Mouse (Mus musculus) kidney, embryonic 16.5 days (tissue): ENCODE measurements around the gene Med24. TPM values are rescaled to one million over a fixed set of nuclear protein-coding genes. Genes with fewer than 3 reads are reported as not detected.

Experiments
- ATAC-seq: fragments of 200-750 bp; cut with Nextera tagmentation; 2 replicates; pipeline ENCODE4 v1.8.0; 2017; ENCODE audit warnings: moderate TSS enrichment; ENCODE audit not compliant: low FRiP score, low TSS enrichment
- H3K27ac ChIP-seq: fragments of 300-500 bp; sonication (generic); 2 replicates; pipeline ENCODE4 v1.5.1; 2014; ENCODE audit warnings: low read length
- H3K27me3 ChIP-seq: fragments of 300-500 bp; sonication (generic); 2 replicates; pipeline ENCODE4 v1.6.1; 2014; ENCODE audit warnings: low read length, control low read depth, mixed read lengths; ENCODE audit not compliant: insufficient read depth
- H3K36me3 ChIP-seq: fragments of 300-500 bp; sonication (generic); 2 replicates; pipeline ENCODE4 v1.6.1; 2014; ENCODE audit warnings: low read length, control low read depth, mixed read lengths; ENCODE audit not compliant: insufficient read depth
- H3K4me1 ChIP-seq: fragments of 300-500 bp; sonication (generic); 2 replicates; pipeline ENCODE4 v1.6.1; 2014; ENCODE audit warnings: low read length, control low read depth, mixed read lengths; ENCODE audit not compliant: insufficient read depth
- H3K4me2 ChIP-seq: fragments of 300-500 bp; sonication (generic); replicated peaks from 2 replicates; pipeline ENCODE4 v1.6.1; 2014; ENCODE audit warnings: low read depth, low read length
- H3K4me3 ChIP-seq: fragments of 300-500 bp; sonication (generic); 2 replicates; pipeline ENCODE4 v1.5.1; 2014; ENCODE audit warnings: mild to moderate bottlenecking, low read length
- H3K9ac ChIP-seq: fragments of 300-500 bp; sonication (generic); replicated peaks from 2 replicates; pipeline ENCODE4 v1.6.1; 2014; ENCODE audit warnings: low read length
- H3K9me3 ChIP-seq: fragments of 300-500 bp; sonication (generic); 2 replicates; pipeline ENCODE4 v1.6.1; 2016; ENCODE audit warnings: low read length, control low read depth
- WGBS: fragments of 180-500 bp; shearing (Covaris S2); extraction: QIAGEN DNeasy Blood & Tissue Kit; methylation state at CpG from one replicate; pipeline ENCODE4 v1.1.7; 2014; 5-methylcytosine and 5-hydroxymethylcytosine counted together
- polyA plus RNA-seq: library from polyadenylated mRNA; unstranded; fragments of >200 nt; fragmentation: Nextera tagmentation; extraction: Ambion mirVana; gene quantifications from 2 replicates; pipeline ENCODE4 v1.2.1, GENCODE M21; 2015

Gene Med24
- polyA plus RNA-seq, 1 experiment from 2014 or later: 71.4 TPM

- no peak overlapping the region for H3K27ac ChIP-seq
Observed at GRCm38 (mm10) chr11:98766346-98766745, 37.1 kb upstream of the Med24 start.

GRCm38 (mm10) chr11:98765421-98766309 lies 36.4 kb upstream of the Med24 start:
- peaks cover 49% of the 10 kb centered on the region for H3K4me1 ChIP-seq
- peak; percentile 25; the same call in 1 of the 2 replicates for ATAC-seq
- H3K9me3 ChIP-seq: no peaks in the 10 kb centered on the region
- H3K4me3 ChIP-seq: no peak overlapping the region
- peak overlapping the region; percentile 4 for H3K27ac ChIP-seq
- no peaks in the 10 kb centered on the region for H3K27me3 ChIP-seq
- H3K36me3 ChIP-seq: peaks cover 31% of the 10 kb centered on the region
- WGBS: 27% methylated on average over 9 of the region's 9 CpGs
- H3K9ac ChIP-seq: no peak overlapping the region
- no peak overlapping the region for H3K4me2 ChIP-seq

More at GRCm38 (mm10) chr11:98766346-98766745, 37.1 kb upstream of the Med24 start:
- no peaks in the 10 kb centered on the region for H3K9me3 ChIP-seq
- no peaks in the 10 kb centered on the region for H3K27me3 ChIP-seq
- H3K36me3 ChIP-seq: peaks cover 24% of the 10 kb centered on the region
- H3K4me3 ChIP-seq: no peak overlapping the region
- no peak for ATAC-seq
- WGBS: 47% methylated on average over 1 of the region's 2 CpGs
- H3K4me2 ChIP-seq: no peak overlapping the region
- no peak overlapping the region for H3K9ac ChIP-seq
- H3K4me1 ChIP-seq: peaks cover 49% of the 10 kb centered on the region

GRCm38 (mm10) chr11:98764746-98765145 lies 35.5 kb upstream of the Med24 start:
- no peak overlapping the region for H3K27ac ChIP-seq
- H3K36me3 ChIP-seq: peaks cover 29% of the 10 kb centered on the region
- H3K27me3 ChIP-seq: no peaks in the 10 kb centered on the region
- no peak overlapping the region for H3K9ac ChIP-seq
- H3K4me2 ChIP-seq: no peak overlapping the region
- H3K4me1 ChIP-seq: peaks cover 49% of the 10 kb centered on the region
- H3K4me3 ChIP-seq: no peak overlapping the region
- H3K9me3 ChIP-seq: no peaks in the 10 kb centered on the region
- no peak for ATAC-seq

GRCm38 (mm10) chr11:98764091-98764490 lies 34.9 kb upstream of the Med24 start:
- no peak for ATAC-seq
- Histone ChIP-seq H3K4me1 (peaks cover 48% of the 10 kb centered on the region), H3K27me3 (no peaks in the 10 kb centered on the region), H3K9me3 (no peaks in the 10 kb centered on the region), H3K9ac (no peak overlapping the region), H3K4me2 (no peak overlapping the region), H3K27ac (no peak overlapping the region), H3K36me3 (peaks cover 25% of the 10 kb centered on the region), H3K4me3 (no peak overlapping the region)
- 79% methylated on average over 18 of the region's 18 CpGs for WGBS

GRCm38 (mm10) chr11:98763502-98763861 lies 34.2 kb upstream of the Med24 start:
- Histone ChIP-seq H3K27me3 (no peaks in the 10 kb centered on the region), H3K4me3 (no peak overlapping the region), H3K4me2 (no peak overlapping the region), H3K4me1 (peaks cover 42% of the 10 kb centered on the region), H3K9me3 (no peaks in the 10 kb centered on the region), H3K27ac (no peak overlapping the region), H3K36me3 (peaks cover 27% of the 10 kb centered on the region), H3K9ac (no peak overlapping the region)
- 80% methylated on average over 8 of the region's 8 CpGs for WGBS
- ATAC-seq: no peak

- no peaks in the 10 kb centered on the region for H3K27me3 ChIP-seq
- H3K9ac ChIP-seq: no peak overlapping the region
- WGBS: 56% methylated on average over 17 of the region's 17 CpGs
- no peak for ATAC-seq
- no peak overlapping the region for H3K4me3 ChIP-seq
- no peak overlapping the region for H3K27ac ChIP-seq
- H3K4me1 ChIP-seq: peaks cover 37% of the 10 kb centered on the region
- H3K36me3 ChIP-seq: peaks cover 29% of the 10 kb centered on the region
- no peaks in the 10 kb centered on the region for H3K9me3 ChIP-seq
- H3K4me2 ChIP-seq: no peak overlapping the region
Observed at GRCm38 (mm10) chr11:98762756-98763501, 33.7 kb upstream of the Med24 start.

GRCm38 (mm10) chr11:98761939-98762338 lies 32.7 kb upstream of the Med24 start:
- no peak overlapping the region for H3K27ac ChIP-seq
- 94% methylated on average over 4 of the region's 4 CpGs for WGBS
- H3K36me3 ChIP-seq: peaks cover 34% of the 10 kb centered on the region

GRCm38 (mm10) chr11:98756711-98757110 lies 27.5 kb upstream of the Med24 start:
- Histone ChIP-seq H3K27me3 (no peaks in the 10 kb centered on the region), H3K4me3 (no peak overlapping the region), H3K9me3 (no peaks in the 10 kb centered on the region), H3K4me2 (no peak overlapping the region), H3K27ac (no peak overlapping the region), H3K9ac (no peak overlapping the region), H3K36me3 (peaks cover 40% of the 10 kb centered on the region), H3K4me1 (peaks cover 30% of the 10 kb centered on the region)
- WGBS: 84% methylated on average over 12 of the region's 12 CpGs
- ATAC-seq: no peak

More at GRCm38 (mm10) chr11:98761939-98762338, 32.7 kb upstream of the Med24 start:
- H3K9me3 ChIP-seq: no peaks in the 10 kb centered on the region
- H3K4me1 ChIP-seq: peaks cover 27% of the 10 kb centered on the region
- H3K4me2 ChIP-seq: no peak overlapping the region
- no peak overlapping the region for H3K9ac ChIP-seq
- no peak overlapping the region for H3K4me3 ChIP-seq
- no peaks in the 10 kb centered on the region for H3K27me3 ChIP-seq
- ATAC-seq: no peak

- no peak overlapping the region for H3K27ac ChIP-seq
- peaks cover 33% of the 10 kb centered on the region for H3K36me3 ChIP-seq
- no peaks in the 10 kb centered on the region for H3K9me3 ChIP-seq
- WGBS: 90% methylated on average over 6 of the region's 6 CpGs
- no peak for ATAC-seq
- no peak overlapping the region for H3K4me2 ChIP-seq
- H3K4me3 ChIP-seq: no peak overlapping the region
- H3K9ac ChIP-seq: no peak overlapping the region
- no peaks in the 10 kb centered on the region for H3K27me3 ChIP-seq
- peaks cover 39% of the 10 kb centered on the region for H3K4me1 ChIP-seq
Observed at GRCm38 (mm10) chr11:98755726-98756380, 26.6 kb upstream of the Med24 start.
